ENCODE assay signal across 8 mouse cellular contexts in the genomic region with DNA sequence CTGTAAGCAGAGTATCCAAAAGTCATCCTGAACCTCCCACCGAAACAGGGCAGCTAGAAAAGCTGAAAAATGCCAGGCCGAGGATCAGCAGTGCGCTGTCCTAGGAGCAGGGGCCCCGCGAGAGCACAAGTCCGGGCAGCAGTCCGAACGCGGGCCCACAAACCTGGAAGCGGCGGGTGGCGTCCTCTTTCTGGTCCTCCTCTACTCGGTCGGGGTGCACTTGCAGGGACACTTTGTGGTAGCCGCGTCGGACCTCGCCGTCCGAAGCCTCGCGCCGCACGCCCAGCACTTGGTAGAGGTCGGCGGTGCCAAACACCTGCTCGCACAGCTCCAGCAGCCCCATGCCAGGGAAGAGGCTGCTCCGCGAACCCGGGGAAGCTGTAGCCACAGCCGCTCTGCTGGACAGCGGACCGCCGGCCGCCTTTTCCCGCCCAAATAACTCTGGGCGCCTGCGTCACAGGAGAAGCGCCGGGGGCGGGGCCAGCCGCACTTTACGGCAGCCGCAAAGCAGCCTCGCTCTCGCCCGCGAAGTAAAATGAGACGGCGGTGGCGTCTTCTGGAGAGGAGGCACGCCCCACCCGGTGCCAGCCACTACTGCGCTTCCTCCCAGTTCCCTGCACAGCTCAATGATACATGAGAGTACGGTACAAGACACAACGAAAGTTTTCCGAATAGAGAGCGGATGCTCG. TPM values are rescaled to one million over a fixed set of nuclear protein-coding genes. Genes with fewer than 3 reads are reported as not detected.
DNase-seq lines count a peak whose midpoint lies in the region; TF ChIP-seq lines count a peak whose summit lies in the region.

Gene Dnajc9 (minus strand): TSS at position 470 of the 689 bp plus-strand sequence.

- peaks cover 65% of the 10 kb centered on the region for H3K36me3 ChIP-seq in megakaryocyte, embryonic 14.5 days (replicated peaks; ENCODE audit: low read length)

- H3K4me1 ChIP-seq in megakaryocyte, embryonic 14.5 days: peaks cover 60% of the 10 kb centered on the region

- TF ChIP-seq CTCF in gastrocnemius, adult 2 months (IDR thresholded peaks at IDR 0.05): no peak

- DNase-seq in WW6 (ENCODE audit: low read depth, low spot score): peak; percentile 78
- DNase-seq in cerebellum, postnatal 4 days (ENCODE audit: low spot score in 2 of 2): peak; percentile 97
- DNase-seq in gastrocnemius, adult 2 months: peak; percentile 97
- DNase-seq in hindlimb bud, embryonic 11.5 days (ENCODE audit: extremely low spot score, low read depth, low spot score): peak; percentile 56
- DNase-seq in left cerebral cortex, adult 8-10 months (ENCODE audit: low spot score in 2 of 2): peak; percentile 90 to 92
- DNase-seq in right cerebral cortex, postnatal 10 days (ENCODE audit: low spot score in 2 of 2): peak; percentile 96 to 97
- peak; percentile 96 for DNase-seq in urinary bladder, postnatal 25 days (ENCODE audit: low spot score)

- H3K27ac ChIP-seq in gastrocnemius, adult 2 months: peak within 1 kb of the TSS; percentile 88

- intact Hi-C loops in gastrocnemius, adult 2 months (cut with DNase I): no loop called here

- H3K4me3 ChIP-seq in gastrocnemius, adult 2 months: peak within 1 kb of the TSS; percentile 95
- peak within 1 kb of the TSS; percentile 98 for H3K4me3 ChIP-seq in megakaryocyte, embryonic 14.5 days (replicated peaks)

- H3K27me3 ChIP-seq in megakaryocyte, embryonic 14.5 days (replicated peaks): no peaks in the 10 kb centered on the region

- H3K9me3 ChIP-seq in megakaryocyte, embryonic 14.5 days: no peaks in the 10 kb centered on the region

RNA-seq across cellular contexts. Expression of gene Dnajc9, which starts in this region (rescaled TPM):
- total RNA-seq in gastrocnemius, adult 2 months (2021): 10 to 100 TPM in 1 of 2 experiments, 1 to 10 TPM in 1; 8.4 to 12.4 TPM
- total RNA-seq in left cerebral cortex, adult 8-10 months (2022): 10 to 100 TPM; 24.9 to 33.6 (median 28.6) TPM
- polyA plus RNA-seq in megakaryocyte, embryonic 14.5 days (2012; ENCODE audit: insufficient read depth, low replicate concordance): 34.4 and 53.3 TPM in 2 replicates

Comparison
In these comparisons a context has a peak if more than half of its experiments do, and no peak if none do; other contexts are left out.
1. Peak in every context shown above with its lines: DNase-seq, H3K4me3 ChIP-seq and H3K27ac ChIP-seq.